Mouse (Mus musculus) left cerebral cortex, postnatal 25 days (tissue): ENCODE data around the gene Anapc15-ps. TPM values are rescaled to one million over a fixed set of nuclear protein-coding genes. Genes with fewer than 3 reads are reported as not detected.

Experiments used
- DNase-seq, 2 experiments: peaks; one replicate each; pipeline ENCODE4 v3.0.0; 2022; ENCODE audit warnings: low spot score in 2 of 2, mixed read lengths in 1 of 2
- intact Hi-C: fragments of 180-260 bp; cut with DNase I; formaldehyde crosslinking; loops from one replicate; pipeline ENCODE4 v1.15.1; 2025
- total RNA-seq, 2 experiments: library from RNA; stranded (reverse); gene quantifications; 2 replicates each; pipeline ENCODE4 v1.2.3; 2021

Anapc15-ps gene
- total RNA-seq, 2 experiments from 2014 or later, result not detected

DNA sequence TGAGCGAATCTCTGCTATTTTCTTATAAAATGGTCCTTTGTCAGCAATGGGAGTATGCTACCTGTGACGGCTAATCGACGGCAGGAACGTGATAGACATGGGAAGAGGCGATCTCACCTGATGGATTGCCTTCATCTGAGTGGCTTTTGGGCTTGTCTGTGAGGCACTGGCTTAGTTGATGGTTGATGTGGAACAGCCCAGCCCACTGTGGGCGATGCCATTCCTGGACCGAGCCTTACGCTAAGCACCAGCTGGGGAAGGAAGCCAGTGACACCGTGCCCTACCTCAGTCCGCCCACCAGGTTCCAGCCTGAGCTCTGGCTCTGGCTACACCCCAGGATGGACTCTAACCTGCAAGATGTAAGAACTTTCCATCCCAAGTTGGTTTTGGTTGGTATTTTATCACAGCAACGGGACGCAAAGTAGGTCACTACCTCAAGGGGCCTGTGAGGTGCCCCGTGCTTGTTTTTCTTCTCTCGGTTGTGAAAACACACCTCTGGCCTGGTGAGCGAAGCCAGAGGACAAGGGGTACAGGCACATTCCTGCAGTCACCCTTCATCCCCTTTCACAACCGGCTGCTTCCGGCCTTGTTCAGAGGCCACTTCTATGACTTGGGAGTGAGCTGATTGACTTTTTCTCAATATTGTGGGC, 22.5 kb upstream of the Anapc15-ps start:
- intact Hi-C loops, result no loop called here
- DNase-seq, result no peak

DNA sequence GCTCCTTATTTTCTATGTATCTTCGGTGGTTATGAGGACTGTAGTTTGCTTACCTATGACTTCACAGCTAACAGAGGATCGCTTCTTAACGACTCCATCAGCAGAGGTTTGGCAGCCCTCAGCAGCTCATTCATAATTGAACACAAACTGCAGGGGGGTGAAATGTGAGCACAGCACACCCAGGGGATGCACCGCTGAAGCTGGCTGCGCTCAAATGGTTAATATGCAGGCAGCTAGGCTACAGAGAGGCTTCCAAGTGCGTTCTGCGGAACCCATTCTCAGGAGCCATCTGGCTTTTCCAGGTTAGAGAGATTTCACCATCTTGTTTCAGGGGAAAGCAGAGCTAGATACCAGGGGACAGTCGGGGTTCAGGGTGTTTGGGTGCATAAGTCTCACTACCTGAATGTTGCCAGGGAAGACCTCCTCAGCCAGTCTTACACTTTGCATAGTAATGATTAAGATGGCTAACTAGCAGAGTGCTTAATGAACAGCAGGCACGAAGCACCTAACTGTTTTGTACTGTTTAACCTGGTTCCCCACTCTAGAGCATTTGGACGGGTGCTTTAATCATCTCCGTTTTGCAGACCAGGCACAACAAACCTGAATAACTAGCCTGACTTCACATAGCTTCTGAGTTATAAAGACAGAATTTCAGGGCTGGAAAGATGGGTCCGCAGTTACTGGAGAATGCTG, 21.5 kb upstream of the Anapc15-ps start:
- DNase-seq, result no peak
- intact Hi-C loops, result no loop called here

GRCm38 (mm10) chr10:95691347-95691746, 18.1 kb upstream of the Anapc15-ps start:
- intact Hi-C loops, result no loop called here
- DNase-seq, result no peak

GRCm38 (mm10) chr10:95689833-95690232, 16.6 kb upstream of the Anapc15-ps start:
- intact Hi-C loops, result no loop called here
- DNase-seq, result no peak

DNA sequence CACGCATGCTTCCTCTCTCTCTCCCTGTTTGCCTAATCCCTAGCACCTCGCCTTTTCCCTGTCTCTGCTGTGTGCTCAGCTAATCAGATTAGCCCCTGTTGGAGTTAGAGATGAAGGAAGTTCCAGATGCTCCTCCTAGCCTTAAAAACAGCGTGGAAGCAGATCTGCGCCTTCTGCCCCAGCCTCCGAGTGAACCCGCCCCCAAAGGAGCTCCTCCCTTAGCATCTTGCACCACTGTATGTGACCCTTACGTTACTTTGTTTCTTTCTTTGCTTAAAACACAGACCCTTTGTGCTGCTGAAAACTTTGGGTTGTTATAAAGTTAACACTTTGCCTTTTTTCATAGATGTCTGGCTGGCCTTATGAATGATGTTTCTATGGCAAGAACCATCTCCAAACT, 15.8 kb upstream of the Anapc15-ps start:
- DNase-seq, result no peak
- intact Hi-C loops, result no loop called here

- intact Hi-C loops, result no loop called here
- DNase-seq, result no peak
These were observed 14.4 kb upstream of the Anapc15-ps start for GRCm38 (mm10) chr10:95687558-95688141.

- no peak for DNase-seq
- intact Hi-C loops, result no loop called here
These were observed 12.8 kb upstream of the Anapc15-ps start for GRCm38 (mm10) chr10:95686041-95686440.

GRCm38 (mm10) chr10:95684782-95685555, 11.7 kb upstream of the Anapc15-ps start:
- intact Hi-C loops, result no loop called here
- DNase-seq, result no peak

DNA sequence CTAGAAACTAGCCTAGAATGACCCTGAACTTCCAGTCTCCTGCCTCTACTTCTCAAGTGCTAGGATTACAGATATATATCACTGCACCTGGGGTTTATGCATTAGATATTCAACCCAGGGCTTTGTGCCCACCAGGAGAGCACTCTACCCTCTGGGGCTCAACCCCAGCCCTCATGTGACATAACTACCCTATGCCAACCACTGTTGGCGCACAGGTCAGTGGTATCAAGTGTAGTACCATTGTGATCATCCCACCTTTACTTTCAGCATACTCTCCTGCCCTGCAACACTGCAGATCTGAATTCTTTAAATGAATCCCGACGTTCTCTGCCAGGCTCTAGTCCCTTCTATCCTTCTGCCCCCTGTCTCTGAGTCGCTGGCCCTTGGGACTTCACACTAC, 11.0 kb upstream of the Anapc15-ps start:
- no peak for DNase-seq
- intact Hi-C loops, result no loop called here

- intact Hi-C loops, result no loop called here
- DNase-seq, result no peak
These were observed 10.5 kb upstream of the Anapc15-ps start for GRCm38 (mm10) chr10:95683735-95684134.

DNA sequence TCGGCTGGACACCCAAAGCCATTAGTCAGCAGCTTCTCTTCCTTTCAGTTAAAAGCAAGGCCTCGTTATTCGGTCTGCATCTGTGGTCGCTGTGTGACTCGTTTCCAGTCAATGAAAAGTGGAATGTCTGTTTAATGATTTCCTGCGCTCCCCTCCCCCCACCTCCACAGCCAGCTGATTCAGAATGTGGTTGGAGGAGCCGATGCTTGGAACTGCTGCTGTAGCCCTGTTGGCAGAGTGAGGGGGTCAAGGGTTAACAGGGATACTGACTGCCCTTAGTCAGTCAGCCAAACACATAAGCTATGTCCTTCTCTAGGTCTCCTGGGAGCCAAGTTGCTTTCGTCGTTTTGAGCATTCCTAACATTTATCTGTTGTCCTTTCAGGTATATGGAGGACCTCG, 9.7 kb upstream of the Anapc15-ps start:
- no peak for DNase-seq
- intact Hi-C loops, result no loop called here

DNA sequence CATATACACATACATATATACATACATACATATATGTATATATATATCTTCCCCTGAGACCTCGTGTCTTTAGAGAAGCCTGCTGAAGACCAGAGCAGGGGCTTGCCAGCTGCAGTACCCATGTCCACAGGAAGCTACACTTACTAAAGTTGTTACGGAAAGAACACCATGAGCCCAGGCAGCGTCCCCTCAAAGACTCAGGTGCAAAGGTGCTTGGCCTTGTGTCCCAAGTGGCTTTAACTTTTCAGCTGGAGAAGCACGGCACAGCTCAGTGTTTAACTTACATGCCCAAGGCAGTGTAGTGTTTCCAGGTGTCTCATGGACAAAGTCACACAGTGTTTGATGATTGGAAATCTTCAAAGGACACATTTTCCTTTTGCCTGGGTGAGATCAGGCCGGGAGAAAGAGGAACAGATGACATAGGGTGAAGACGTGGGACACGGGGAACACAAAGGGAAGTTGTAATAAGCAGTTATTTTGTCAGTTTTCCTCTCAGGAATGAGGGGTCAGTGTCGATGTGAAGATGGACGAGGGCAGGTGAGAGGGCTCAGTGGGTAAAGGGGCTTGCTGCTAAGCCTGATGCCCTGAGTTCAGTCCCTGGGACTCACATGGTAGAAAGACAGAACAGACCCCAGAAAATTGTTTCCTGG, 9.0 kb upstream of the Anapc15-ps start:
- no peak for DNase-seq
- intact Hi-C loops, result no loop called here

- intact Hi-C loops, result no loop called here
These were observed 8.2 kb upstream of the Anapc15-ps start for GRCm38 (mm10) chr10:95681481-95681880.

DNA sequence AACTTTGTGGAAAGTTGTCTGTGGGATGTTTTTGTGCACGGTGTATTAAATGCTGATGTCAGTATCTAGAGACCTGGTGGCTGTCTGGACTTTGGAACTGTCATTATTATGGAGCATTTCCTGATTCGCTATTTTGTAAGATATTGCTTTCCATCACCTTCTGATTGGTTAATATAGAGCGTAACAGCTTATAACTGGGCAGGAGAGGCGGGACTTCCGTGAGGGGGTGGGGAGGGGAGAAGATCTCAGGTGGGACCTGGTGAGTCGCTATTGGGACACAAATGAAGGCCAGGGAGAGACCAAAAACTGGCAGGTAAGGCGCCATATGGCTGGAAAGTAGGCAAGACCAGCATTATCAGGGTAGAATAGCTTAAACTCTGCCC, 7.8 kb upstream of the Anapc15-ps start:
- intact Hi-C loops, result no loop called here
- no peak for DNase-seq

More at GRCm38 (mm10) chr10:95681481-95681880, 8.2 kb upstream of the Anapc15-ps start:
- DNase-seq, result peak in 1 of 2 experiments; percentile 28

GRCm38 (mm10) chr10:95680153-95681057, 7.2 kb upstream of the Anapc15-ps start:
- intact Hi-C loops, result no loop called here
- peak; percentile 14 to 46 for DNase-seq

DNA sequence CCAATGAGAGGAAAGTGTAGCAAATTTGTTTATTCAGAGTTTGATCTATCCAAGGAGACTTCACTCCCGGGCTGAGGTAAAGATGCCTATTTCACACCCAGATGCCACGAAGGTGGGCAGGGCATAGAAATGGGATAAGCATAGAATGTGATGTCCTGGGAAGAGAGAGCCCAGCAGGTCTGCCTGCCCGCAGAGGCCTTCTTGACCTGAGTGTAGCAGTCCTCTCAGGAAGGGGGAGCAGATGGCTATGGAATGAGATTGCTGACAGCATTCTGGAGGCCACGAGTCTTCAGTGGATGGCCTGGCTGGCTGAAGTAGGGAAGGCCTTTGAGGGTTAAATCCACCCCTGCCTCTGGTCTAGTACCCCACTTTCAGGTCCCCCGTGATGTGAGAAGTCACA, 5.9 kb upstream of the Anapc15-ps start:
- intact Hi-C loops, result no loop called here
- DNase-seq, result no peak

GRCm38 (mm10) chr10:95678661-95679060, 5.4 kb upstream of the Anapc15-ps start:
- intact Hi-C loops, result no loop called here
- no peak for DNase-seq

GRCm38 (mm10) chr10:95678241-95678640, 5.0 kb upstream of the Anapc15-ps start:
- intact Hi-C loops, result no loop called here
- DNase-seq, result no peak
